Mouse (Mus musculus) forebrain, embryonic 11.5 days (tissue): Measurements from ENCODE around the gene Sirt3. TPM values are rescaled to one million over a fixed set of nuclear protein-coding genes. Genes with fewer than 3 reads are reported as not detected.
A peak's percentile ranks its signal among the peaks of the same experiment; 100 is the strongest.
"Not testable (repeated sequence)": the region's sequence is repeated elsewhere in the genome, so short reads cannot be mapped to it uniquely, and the experiment has no call there.

Experiments
- ATAC-seq: fragments of 200-750 bp; cut with Nextera tagmentation; replicated peaks from 2 replicates; pipeline ENCODE4 v1.8.0; 2017; ENCODE audit warnings: moderate TSS enrichment; ENCODE audit not compliant: low FRiP score
- DNase-seq: peaks from one replicate; pipeline ENCODE4 v3.0.0-alpha.2; 2017; ENCODE audit warnings: low spot score
- H3K27ac ChIP-seq: fragments of 300-500 bp; sonication (generic); 2 replicates; pipeline ENCODE4 v1.5.1; 2014; ENCODE audit warnings: low read depth, low read length
- H3K27me3 ChIP-seq: fragments of 300-500 bp; sonication (generic); 2 replicates; pipeline ENCODE4 v1.6.1; 2014; ENCODE audit warnings: mild to moderate bottlenecking, low read length, mixed read lengths; ENCODE audit not compliant: control insufficient read depth, insufficient read depth
- H3K36me3 ChIP-seq: fragments of 300-500 bp; sonication (generic); 2 replicates; pipeline ENCODE4 v1.6.1; 2014; ENCODE audit warnings: mild to moderate bottlenecking, low read length, moderate library complexity, mixed read lengths; ENCODE audit not compliant: control insufficient read depth, insufficient read depth
- H3K4me1 ChIP-seq: fragments of 300-500 bp; sonication (generic); replicated peaks from 2 replicates; pipeline ENCODE4 v1.6.1; 2014; ENCODE audit warnings: low read length, mixed read lengths; ENCODE audit not compliant: control insufficient read depth, insufficient read depth
- H3K4me2 ChIP-seq: fragments of 300-500 bp; sonication (generic); 2 replicates; pipeline ENCODE4 v1.6.1; 2014; ENCODE audit warnings: low read depth, mild to moderate bottlenecking, low read length, moderate library complexity, mixed read lengths; ENCODE audit not compliant: severe bottlenecking
- H3K4me3 ChIP-seq: fragments of 300-500 bp; sonication (generic); 2 replicates; pipeline ENCODE4 v1.5.1; 2014; ENCODE audit warnings: low read depth, low read length
- H3K9ac ChIP-seq: fragments of 300-500 bp; sonication (generic); 2 replicates; pipeline ENCODE4 v1.6.1; 2014; ENCODE audit warnings: low read length
- H3K9me3 ChIP-seq: fragments of 300-500 bp; sonication (generic); 2 replicates; pipeline ENCODE4 v1.6.1; 2016; ENCODE audit warnings: low read length, mixed read lengths; ENCODE audit not compliant: control insufficient read depth
- WGBS: fragments of 180-500 bp; shearing (Covaris S2); extraction: QIAGEN DNeasy Blood & Tissue Kit; methylation state at CpG from one replicate; pipeline ENCODE4 v1.1.7; 2014; 5-methylcytosine and 5-hydroxymethylcytosine counted together
- polyA plus RNA-seq: library from polyadenylated mRNA; unstranded; fragments of >200 nt; fragmentation: Nextera tagmentation; extraction: Ambion mirVana; gene quantifications from 2 replicates; pipeline ENCODE4 v1.2.1, GENCODE M21; 2014

Gene Sirt3
- polyA plus RNA-seq, 1 experiment from 2014 or later = 25.2 TPM

- 27% methylated on average over 13 of the region's 13 CpGs for WGBS
- Histone ChIP-seq H3K36me3 (peaks cover 6% of the 10 kb centered on the region; the same call in 1 of the 2 replicates), H3K27ac (no peak overlapping the region), H3K4me2 (no peak overlapping the region), H3K27me3 (no peaks in the 10 kb centered on the region), H3K9ac (peak overlapping the region; percentile 27; the same call in 1 of the 2 replicates), H3K4me3 (no peak overlapping the region), H3K9me3 (no peaks in the 10 kb centered on the region), H3K4me1 (no peaks in the 10 kb centered on the region)
- ATAC-seq (peak; percentile 72), DNase-seq (peak; percentile 86)
These were observed 21.1 kb upstream of the Sirt3 start for GRCm38 (mm10) chr7:140903212-140903611.

- Histone ChIP-seq H3K27ac (no peak overlapping the region), H3K9me3 (no peaks in the 10 kb centered on the region), H3K4me3 (no peak overlapping the region), H3K4me1 (no peaks in the 10 kb centered on the region), H3K4me2 (no peak overlapping the region), H3K27me3 (no peaks in the 10 kb centered on the region), H3K36me3 (peaks cover 10% of the 10 kb centered on the region; the same call in 1 of the 2 replicates), H3K9ac (no peak overlapping the region)
- DNase-seq (no peak), ATAC-seq (no peak)
- 66% methylated on average over 15 of the region's 15 CpGs for WGBS
These were observed 20.1 kb upstream of the Sirt3 start for GRCm38 (mm10) chr7:140902036-140902875.

- Histone ChIP-seq H3K9me3 (no peaks in the 10 kb centered on the region), H3K4me3 (no peak within 1 kb of the TSS), H3K36me3 (peaks cover 13% of the 10 kb centered on the region; the same call in 1 of the 2 replicates), H3K27ac (no peak within 1 kb of the TSS), H3K4me2 (no peak within 1 kb of the TSS), H3K4me1 (no peaks in the 10 kb centered on the region), H3K9ac (no peak within 1 kb of the TSS), H3K27me3 (no peaks in the 10 kb centered on the region)
- no peak for ATAC-seq
- no peak for DNase-seq
- 85% methylated on average over 10 of the region's 10 CpGs for WGBS
These were observed 18.1 kb upstream of the Sirt3 start, which contains the start of gene Cox8b for GRCm38 (mm10) chr7:140900220-140900619. Gene Cox8b (minus strand): TSS chr7:140900446.

- Histone ChIP-seq H3K4me3 (no peak overlapping the region), H3K9ac (no peak overlapping the region), H3K4me2 (no peak overlapping the region), H3K27me3 (no peaks in the 10 kb centered on the region), H3K4me1 (no peaks in the 10 kb centered on the region), H3K36me3 (peaks cover 13% of the 10 kb centered on the region; the same call in 1 of the 2 replicates), H3K27ac (no peak overlapping the region), H3K9me3 (no peaks in the 10 kb centered on the region)
- DNase-seq (no peak), ATAC-seq (no peak)
- WGBS = 83% methylated on average over 3 of the region's 3 CpGs
These were observed 17.0 kb upstream of the Sirt3 start for GRCm38 (mm10) chr7:140899121-140899520.

DNA sequence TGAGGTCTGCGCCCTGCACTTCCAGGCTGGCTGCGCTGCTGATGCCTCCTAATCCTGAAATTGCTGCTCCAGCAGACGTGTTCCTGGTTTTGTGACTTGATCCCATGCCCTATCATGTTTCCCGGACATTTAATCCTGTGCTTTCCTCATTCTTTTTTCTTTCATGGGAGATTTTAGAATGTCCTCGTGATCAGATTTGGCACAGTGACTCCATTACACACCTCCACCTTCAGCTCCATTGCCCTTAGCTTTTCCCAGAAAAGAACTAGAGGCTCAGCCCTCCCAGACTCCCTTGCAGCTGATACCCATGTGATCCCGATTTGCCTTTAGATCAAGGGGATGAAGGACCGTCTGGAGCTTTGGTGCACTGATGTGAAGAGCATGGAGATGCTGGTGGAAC, 15.8 kb upstream of the Sirt3 start:
- DNase-seq = no peak
- Histone ChIP-seq H3K4me2 (no peak overlapping the region), H3K27ac (no peak overlapping the region), H3K27me3 (no peaks in the 10 kb centered on the region), H3K4me3 (no peak overlapping the region), H3K36me3 (peaks cover 13% of the 10 kb centered on the region; the same call in 1 of the 2 replicates), H3K9ac (no peak overlapping the region), H3K4me1 (no peaks in the 10 kb centered on the region), H3K9me3 (no peaks in the 10 kb centered on the region)
- ATAC-seq = no peak
- 88% methylated on average over 7 of the region's 7 CpGs for WGBS

- WGBS = over 99% methylated on average over 3 of the region's 3 CpGs
- no peak for ATAC-seq
- H3K9ac ChIP-seq = no peak overlapping the region
- H3K36me3 ChIP-seq = peaks cover 16% of the 10 kb centered on the region; the same call in 1 of the 2 replicates
- H3K27me3 ChIP-seq = no peaks in the 10 kb centered on the region
- no peak overlapping the region for H3K4me2 ChIP-seq
- no peak overlapping the region for H3K4me3 ChIP-seq
- H3K27ac ChIP-seq = no peak overlapping the region
- no peaks in the 10 kb centered on the region for H3K9me3 ChIP-seq
- H3K4me1 ChIP-seq = no peaks in the 10 kb centered on the region
- no peak for DNase-seq
These were observed 12.5 kb upstream of the Sirt3 start for GRCm38 (mm10) chr7:140894611-140895010.

DNA sequence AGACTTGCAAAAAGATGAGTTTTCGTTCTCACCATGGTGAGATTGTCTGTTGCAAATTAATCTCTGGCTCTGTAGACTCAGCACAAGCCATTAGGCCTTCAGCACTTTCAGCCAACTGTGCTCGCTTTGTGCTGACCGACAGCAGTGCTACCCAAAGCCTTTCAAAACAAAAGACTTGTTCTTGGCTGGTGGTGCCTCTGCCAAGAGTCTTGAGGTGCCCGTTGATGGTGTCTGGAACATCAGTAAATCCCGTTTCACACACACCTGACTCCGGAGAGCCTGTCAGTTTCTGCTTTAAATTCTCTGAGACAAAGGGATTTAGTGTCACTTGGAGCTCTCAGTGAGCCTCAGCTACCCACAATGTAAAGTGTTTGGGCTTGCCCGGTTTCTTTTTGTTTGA, 11.9 kb upstream of the Sirt3 start:
- H3K36me3 ChIP-seq = peaks cover 15% of the 10 kb centered on the region; the same call in 1 of the 2 replicates
- no peaks in the 10 kb centered on the region for H3K27me3 ChIP-seq
- ATAC-seq = no peak
- WGBS = 90% methylated on average over 7 of the region's 7 CpGs
- H3K4me2 ChIP-seq = no peak overlapping the region
- DNase-seq = no peak
- no peak overlapping the region for H3K9ac ChIP-seq
- no peaks in the 10 kb centered on the region for H3K4me1 ChIP-seq
- no peaks in the 10 kb centered on the region for H3K9me3 ChIP-seq
- no peak overlapping the region for H3K27ac ChIP-seq
- H3K4me3 ChIP-seq = no peak overlapping the region

- not testable (repeated sequence) for H3K9me3 ChIP-seq, DNase-seq, H3K4me3 ChIP-seq, H3K9ac ChIP-seq, H3K27me3 ChIP-seq, H3K4me1 ChIP-seq, ATAC-seq, H3K27ac ChIP-seq, H3K4me2 ChIP-seq
- peaks cover 13% of the 10 kb centered on the region; the same call in 1 of the 2 replicates for H3K36me3 ChIP-seq
- 97% methylated on average over 16 of the region's 16 CpGs for WGBS
These were observed 8.5 kb upstream of the Sirt3 start for GRCm38 (mm10) chr7:140890636-140891035.
